Mouse (Mus musculus): ENCODE measurements at regions not wholly inside any gene's neighbourhood (a gene's known extent, or its start where the extent isn't known, plus 50 kb on each side); places are given as distances from the start of the nearest gene placed in this dataset.

DNA sequence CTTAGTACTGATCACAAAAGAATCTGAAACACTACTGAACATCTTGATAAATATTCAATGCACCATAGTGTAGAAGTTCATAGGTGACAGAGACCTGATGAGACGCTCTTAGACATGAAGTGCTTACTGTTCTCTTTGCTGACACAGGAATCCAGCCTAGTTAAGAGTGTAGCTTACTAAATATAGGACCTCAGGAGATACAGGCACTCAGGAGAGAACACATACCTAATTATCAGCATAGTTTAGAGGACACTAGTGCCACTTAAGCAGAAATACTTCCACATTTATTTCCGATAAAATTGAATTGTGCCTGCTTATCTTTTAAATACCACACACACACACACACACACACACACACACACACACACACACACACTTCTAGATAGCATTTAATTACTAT lies 1004.0 kb upstream of the Cdh6 start:
- TF ChIP-seq CTCF (conservative IDR thresholded peaks at IDR 0.05; ENCODE audit: low read length): no peak
- no peak for TF ChIP-seq POU5F1 (IDR thresholded peaks at IDR 0.05; ENCODE audit: borderline replicate concordance, low read length)
